Mouse (Mus musculus) kidney, adult 11 months (tissue): Measurements from ENCODE around the gene Robo3.

Experiments
- DNase-seq: peaks from one replicate; pipeline ENCODE4 v3.0.0; 2022

Robo3 gene

DNA sequence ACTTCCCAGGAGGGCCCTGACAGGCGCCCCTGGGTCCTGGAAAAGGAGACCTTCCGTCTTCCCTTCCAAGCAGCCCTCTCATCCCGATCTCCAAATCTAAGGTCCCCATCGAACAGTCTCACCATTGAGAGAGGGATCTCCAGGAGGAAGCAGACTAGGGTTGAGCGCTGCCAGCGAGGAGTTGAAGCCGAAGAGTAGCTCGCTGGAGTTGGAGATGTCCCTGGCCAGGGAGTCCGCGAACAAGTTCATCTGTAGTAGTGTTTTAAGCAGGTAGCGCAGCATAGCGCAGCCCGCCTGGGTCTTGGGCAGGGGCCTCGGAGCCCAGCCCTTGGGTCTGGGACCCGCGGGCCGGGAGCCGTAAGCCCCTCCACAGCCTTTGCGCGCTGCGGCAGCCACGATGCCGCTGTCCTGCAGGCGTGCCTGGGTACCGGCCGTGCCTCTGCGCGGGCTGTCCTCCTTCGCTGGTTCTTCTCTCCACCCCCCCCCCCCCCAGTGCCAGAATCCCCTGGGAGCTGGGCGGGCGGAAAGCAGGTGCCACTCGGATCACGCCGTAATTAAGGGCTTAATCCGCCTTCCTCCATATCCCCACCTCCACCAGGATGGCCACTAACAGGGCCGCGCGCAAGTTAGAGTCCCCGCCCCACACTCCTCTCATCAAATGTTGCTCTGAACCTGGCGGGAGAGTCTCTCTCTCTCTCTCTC, at the start of gene Robo3:
Gene Robo3 (minus strand): TSS at position 527 of the 702 bp plus-strand sequence.
- no peak for DNase-seq

DNA sequence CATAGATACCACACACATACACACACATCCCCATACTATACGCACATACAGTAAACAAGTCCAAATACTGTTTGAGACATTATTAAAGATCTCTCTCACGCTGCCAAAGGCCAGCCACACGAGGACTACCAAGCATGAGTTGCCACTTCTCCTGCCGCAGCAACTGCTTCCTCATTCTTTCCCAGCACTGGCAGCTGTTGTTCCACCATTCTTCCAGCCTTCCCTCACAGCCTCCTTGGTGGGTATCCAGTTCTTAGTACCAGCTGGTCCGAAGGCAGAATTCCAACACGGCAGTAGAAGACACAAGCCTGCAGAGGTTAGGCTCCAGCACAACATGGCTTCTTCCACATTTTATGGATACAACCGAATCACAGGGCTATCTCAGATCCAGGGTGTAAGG, 41.9 kb upstream of the Robo3 start:
- no peak for DNase-seq

DNA sequence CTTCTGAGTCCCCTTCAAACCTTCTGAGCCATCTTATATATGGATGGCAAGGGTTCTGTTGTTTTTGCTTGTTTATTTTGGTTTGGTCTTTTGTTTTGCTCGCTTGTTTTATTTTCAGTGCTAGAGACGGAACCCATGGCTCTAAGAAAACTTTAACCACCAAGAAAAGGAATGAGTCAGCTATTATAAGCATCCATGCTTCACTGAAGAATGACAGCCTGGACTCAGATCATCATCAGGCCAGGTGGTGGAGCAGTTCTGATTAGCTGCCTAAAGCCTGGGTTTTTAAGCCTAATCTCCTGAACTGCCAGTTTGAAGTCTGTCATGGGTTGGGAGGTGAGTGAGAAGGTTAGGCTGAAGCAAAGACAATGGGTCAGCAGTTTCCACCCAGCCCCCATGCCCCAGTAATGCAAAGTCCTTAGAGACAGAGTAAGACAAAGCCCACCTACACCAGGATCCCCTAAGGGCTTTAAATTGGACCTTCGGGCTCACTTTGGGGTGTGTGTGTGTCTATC, 40.6 kb upstream of the Robo3 start:
- no peak for DNase-seq

DNA sequence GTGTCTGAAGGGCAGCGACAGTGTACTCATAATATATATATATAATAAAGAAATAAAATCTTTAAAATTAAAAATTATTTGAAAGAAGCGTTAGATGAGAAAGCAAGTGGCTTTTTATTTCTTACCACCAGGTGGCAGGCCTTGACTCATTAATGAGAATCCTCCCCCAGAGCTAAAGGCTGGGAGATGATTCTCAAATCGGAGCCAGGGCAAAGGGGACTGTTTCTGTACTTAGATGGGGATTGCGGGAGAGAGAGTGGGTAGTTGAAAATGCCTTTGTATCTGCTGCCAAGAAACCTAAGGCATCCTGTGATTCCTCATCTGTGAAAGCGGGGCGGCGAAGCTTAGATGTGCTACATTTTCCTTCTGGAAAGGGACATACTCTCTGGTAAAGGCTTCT, 29.7 kb upstream of the Robo3 start:
- DNase-seq = peak; percentile 12

DNA sequence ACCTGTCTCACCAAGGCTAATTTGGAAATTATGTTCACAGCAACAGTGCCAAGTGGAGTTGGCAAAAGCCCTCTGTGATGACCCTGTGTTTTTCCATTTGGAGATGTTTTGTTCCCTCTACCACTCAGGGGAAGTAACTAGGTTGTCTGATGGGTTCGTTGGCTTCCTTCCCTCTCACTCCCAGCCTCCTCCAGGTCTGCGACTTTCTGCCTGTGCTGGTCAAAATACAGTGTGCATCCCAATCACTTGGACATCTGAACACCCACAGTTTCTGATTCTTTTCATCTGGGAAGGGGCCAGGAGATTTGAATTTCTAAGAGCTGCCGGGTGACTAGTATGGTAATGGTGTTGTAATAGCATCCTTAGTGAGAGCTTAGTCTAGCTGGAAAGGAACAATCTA, 28.5 kb upstream of the Robo3 start:
- DNase-seq = no peak

DNA sequence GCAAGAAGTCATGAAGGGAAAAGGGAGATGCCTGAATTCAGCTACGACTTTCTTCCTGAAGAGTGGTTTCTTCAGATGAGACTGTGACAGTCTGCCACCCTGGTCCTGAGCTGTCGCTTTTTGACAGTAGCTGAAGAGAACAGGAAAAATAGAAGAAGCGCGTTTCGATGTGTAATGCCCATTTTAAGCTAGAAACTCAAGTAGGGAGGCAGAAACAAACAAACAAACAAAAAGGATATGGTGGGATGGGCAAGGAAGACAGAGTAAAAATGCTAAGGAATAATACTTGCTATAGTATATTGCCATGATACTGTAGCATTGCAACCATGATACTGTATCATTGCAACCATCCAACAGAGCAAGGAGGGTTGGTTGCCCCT, 27.9 kb upstream of the Robo3 start:
- DNase-seq = no peak

DNA sequence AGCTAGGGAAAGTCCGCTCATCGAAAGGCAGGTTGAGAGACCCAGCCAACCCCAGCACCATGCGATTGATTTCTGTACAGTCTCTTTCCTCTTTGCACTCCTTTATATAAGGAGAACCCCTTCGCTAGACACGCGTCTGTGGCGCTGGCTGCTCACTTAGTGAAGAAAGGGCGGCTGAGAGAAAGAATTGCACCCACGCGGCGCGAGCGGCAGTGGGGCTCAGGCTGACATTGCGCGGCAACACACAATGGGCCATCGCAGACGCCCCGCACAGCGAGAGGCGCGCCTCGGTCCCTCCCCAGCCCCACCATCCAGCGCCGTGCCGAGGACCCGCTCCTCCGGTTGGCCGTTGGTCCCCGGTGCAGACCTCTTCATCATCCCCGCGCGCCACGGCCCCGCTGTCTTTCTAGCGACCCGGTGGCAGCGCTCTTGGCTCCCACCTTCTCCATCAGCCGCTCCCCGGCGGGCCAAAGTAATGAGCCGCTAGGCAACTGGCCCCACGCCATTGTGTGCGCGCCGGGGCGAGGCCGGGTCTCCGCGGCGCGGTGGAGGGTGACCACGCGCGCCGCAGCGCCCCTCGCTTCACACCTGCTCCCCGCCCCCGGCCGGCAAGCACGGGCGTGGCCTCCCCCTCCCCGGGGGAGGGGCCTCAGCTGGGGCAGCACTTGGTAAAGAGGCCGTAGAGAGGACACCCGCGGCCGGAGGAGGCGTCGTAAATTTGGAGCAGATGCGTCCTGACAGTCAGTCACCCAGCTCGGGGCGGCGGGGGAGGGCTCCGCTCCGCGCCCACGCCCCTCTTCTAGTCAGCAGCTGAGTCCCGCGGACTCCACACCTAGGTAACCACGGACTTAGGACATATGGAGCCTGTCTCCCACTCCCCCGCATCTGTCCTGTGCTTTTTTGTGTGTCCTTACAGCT, 27.3 kb upstream of the Robo3 start:
- peak; percentile 23 for DNase-seq

DNA sequence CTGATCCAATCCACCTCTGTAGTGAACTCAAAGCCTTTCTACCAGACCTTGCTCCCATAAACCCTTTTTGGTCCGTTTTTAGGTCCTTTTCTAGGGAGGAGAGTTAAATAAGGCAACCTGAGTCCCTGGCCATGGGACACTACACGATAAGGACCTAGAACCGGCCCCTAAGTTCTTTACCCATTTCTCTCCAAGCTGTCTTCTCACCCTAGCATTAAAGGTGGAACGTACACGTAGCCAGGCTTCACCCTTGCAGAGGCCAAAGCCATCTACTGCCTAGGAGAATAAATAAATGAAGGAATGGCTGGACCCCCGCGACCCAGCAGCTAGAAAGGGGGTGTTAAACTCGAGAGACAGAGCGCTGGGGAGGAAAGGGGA, 26.6 kb upstream of the Robo3 start:
- DNase-seq = no peak

DNA sequence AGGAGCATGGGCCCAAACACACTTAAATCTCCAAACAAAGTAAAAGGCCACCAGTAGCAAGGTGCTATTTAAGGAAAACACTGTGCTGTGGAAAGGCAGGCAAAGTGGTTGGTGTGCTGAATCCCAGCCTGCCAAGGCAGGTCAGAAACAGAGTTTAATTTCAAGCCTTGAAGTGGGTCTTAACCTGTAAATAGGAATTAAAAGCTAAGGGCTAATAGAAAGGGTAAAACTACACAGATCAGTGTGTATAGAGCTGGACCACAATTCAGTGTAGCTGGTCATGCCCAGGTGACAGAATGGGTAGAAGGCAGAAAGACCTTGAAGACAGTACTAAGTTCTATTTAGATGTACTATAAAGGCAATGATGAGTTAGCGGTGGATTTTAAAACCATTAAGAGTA, 24.1 kb upstream of the Robo3 start:
- DNase-seq = no peak

DNA sequence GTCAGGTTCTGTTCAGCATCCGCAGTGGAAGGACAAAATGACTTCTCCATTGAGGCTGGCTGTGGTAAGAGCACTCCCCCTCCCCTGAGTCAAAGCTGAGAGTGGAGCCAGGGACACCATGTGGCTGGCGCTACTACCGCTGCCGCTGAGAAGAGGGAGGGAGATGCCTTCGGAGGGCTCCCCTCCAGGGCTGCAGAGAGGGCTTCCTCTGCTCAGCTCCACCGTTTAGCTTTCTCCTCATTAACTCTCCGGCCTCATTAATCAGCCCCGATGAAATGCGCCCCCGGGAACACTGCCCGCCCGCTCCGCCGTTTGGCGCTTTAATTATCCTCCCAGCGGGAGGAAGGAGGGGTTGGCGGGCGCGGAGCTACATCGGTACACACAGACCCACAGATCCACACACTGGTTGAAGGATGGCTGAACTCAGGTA, 23.4 kb upstream of the Robo3 start:
- DNase-seq = no peak

DNA sequence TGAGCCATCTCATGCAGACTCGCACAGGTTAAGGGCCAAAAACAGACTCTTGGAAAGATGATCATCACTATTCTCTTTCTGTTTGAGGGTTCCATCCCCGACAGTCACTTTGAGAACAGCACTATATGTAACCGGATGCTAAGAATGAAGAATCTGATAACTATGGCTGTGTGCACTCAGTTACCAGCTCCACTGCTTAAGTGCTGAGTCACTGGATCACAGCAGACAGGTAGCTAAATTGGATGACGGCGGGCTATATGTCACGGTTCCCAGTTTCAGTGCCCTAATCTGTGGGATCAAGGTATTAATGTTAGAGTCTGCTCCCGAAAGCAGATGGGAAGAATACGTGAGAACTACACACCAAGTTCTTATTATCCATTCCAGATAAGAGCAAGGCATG, 22.8 kb upstream of the Robo3 start:
- DNase-seq = no peak

DNA sequence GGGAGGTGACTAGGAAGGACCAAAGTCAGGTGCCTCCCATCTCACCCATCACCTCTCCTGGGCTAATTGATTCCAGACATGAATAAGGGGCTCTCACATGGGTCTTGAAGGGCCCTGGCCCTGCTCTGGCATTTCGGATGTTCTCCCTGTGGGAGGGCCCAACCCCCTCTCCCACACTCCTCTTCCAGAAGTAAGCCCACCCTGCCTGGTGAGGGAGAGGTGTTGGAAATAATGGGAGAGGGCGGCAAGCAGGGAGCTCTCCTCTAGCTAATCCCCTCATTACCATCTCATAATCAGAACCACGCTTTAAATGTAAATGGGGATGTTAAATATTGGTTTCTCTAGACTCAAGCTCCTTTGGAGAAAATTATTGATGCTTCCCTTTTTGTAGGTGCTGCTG, 21.9 kb upstream of the Robo3 start:
- DNase-seq = no peak

DNA sequence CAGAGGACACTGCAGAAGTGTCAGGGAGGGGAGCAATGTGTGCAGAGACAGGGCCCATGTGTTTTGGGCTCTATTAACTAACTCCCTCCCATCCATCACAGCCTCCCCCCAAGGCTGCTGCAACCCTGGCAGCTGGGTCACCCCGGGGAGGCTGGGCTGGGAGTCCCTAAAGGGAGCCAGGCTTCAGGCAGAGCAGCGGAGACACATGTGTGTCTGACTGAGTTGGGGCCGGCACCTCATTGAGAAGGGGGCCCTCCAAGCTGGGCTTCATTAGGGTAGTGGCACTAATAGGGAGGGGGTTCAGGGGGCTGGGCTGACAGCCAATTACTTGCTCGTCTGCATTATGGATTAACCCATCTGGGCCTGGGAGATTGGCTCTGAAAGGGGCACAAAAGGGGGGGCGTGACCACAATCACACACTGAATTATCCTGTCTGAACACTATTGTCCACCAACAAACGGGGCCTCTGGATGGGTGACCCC, 21.0 kb upstream of the Robo3 start:
- no peak for DNase-seq

DNA sequence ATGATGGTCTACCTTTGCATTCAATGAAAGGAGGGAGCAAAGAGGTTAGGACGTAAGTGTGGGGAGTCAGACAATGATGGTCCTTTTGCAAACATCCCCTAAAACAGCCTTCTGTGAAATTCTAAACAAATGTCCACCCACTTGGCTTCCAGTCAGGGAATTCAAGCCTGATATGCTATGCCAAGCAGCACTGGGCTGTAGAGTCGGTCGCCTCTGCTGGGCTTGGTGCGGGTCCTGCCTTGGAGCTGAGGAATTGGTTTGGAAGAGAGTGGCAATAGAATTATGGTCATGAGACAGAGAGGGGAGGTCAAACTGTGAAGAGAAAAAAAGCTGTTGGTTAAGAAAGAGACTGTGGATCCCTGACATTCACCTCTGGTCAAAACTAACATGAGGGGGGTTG, 20.3 kb upstream of the Robo3 start:
- DNase-seq = no peak

DNA sequence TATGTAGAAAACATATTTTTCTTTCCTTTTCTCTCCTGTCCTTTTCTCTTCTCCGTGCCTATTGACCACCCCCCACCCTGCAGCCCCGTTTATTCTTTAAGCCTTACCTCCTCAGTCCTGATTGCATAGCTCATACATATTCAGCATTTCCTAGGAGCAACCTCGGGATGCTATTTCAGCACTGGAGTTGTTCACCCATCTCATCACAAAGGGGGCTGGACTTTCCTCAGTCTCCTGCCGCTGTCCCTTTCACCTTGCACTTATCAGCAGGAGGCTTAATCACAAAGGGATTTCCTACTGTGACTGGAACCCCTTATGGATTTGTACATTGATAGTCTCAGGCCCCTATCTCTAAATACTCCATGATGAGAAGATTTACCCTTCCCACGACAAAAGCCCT, 19.4 kb upstream of the Robo3 start:
- DNase-seq = no peak

DNA sequence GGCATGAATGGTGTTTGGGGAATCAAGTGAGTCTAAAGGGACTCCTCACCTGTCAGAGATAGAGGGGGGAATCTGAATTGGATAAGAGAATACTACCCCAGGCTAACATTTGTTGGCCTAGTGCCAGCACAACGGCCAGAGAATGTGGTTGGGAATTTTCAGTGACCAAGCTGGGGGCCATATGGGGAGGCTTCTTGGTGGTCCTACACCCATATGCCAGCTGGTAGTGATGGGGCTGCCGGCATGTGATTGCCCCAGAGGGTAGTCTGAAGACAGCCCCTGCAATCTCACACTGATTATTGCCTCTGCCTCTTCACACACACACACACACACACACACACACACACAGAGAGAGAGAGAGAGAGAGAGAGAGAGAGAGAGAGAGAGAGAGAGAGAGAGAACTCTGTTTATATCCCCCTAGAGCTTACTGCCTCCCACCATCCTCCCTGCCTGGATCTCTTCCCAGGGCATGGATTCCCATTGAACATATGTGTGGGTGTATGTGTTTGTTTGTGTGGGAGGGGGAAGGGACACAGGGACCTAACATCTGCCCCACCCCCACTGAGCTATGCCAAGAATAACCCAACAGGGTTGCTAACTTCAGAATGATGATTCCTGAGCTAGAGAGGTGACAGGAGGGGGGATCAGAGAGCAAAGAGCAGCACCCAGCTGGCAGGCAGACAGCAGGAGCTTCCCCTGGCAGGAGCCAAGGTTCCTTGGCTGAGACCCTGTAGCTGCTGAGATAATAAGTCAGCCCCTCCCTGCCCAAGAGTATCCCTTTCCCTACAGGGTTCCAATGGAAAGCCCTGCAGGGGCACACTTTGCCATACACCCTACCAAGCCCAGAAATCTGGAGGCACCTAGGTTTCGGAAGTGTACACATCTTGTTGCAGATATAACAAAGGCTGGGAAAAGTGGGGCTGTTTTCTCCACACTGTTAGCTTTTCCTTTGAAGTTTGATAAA, 5.0 kb upstream of the Robo3 start:
- DNase-seq = peak; percentile 39

DNA sequence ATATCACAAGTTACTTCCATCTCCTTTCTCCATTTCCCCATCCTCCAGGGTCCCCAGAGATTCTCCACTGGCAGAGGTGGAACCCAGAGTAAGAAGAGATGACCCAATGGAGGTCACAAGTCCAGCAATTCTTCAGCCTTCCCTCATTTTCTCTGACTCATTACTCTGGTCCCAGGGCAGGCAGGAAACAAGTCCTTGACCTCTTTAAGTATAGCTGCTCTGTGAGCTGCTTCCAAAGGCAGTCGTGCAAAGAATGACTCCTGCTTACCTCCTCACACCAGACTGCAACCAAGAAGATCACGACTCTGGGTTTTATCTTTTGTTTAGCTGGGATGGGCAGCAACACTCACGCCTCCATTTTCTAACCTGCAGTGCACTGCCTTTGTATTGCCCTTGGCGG, 2.6 kb upstream of the Robo3 start:
- DNase-seq = no peak

DNA sequence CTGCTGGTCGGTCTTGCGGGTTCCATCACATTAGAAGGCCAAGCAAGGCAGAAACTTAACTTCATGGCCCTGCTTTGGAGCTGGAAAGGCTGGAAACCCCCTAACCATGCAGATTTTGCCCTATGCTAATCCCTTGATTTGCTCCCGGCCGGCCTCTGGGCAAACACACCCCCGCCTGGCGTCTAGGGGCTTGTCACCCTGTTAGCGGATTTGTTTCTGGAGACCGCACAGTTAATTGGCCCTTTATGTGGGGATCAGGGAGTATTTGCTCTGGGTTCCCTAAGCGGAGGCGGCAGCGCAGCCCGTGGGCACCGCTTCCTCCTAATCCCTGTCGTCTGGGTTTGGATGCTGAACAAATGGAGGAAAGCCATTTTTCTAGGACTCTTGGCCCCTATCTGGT, 1.9 kb upstream of the Robo3 start:
- no peak for DNase-seq

DNA sequence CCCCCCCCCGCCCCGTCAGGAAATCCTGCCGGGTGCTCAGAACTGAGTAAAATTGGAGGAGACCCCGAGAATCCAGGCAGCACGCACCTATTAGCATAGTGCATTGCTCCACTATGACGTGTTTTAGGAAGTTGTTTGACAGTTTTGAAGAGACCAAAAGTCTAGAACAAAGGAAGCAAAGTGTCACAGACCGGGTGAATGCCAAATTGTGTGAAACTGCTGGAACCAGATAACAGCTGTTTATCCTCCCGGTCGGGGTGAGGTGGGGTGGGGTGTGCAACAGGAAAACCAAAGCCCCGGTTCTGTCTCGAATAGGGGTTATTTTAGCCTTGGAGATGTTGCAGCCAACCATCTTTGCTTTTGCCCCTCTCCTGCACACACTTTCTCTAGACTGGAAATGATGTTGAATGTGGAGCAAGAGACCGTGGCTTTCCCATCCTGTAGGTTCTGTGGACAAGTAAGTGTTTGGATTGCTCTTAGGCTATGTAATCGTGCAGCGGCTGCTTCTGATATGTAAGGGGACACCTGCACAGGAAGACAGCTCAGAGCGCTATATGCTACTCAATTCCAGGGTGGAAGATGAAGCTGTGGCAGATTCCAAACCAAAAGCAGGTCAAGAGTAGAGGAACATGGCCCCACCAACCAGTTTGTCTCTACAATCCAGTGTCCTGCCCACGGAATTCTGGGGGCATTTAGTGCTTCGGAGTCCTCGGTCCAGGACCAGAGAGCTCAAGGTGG, 946 bp upstream of the Robo3 start:
- DNase-seq = peak; percentile 62

DNA sequence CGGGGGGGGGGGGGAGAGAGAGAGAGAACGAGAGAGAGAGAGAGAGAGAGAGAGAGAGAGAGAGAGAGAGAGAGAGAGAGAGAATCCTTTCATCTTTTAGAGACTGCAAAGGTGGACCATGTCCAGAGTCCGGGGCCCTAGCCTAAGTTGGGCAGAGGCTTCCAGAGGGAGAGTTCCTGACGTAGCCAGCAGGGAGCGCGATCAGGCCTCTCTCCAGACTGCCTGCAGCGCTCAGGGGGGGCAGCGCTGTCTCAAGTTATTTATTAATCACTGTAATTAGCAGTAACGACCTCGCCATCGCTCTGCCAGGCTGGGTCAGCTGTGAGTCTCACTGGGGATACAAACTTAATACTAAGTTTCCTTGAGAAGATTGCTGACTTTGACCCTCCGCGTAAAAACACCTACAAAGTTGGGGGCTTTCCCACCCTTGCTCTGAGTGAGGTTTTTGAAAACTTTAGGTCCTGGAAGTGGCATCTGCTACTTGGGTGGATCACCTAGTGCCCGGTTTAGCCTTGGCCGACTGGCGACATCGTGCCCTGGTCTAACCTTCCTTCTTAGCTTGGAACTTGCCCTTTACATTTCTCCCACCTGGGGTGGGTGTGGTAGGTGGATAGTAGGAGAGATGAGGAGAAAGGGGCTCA, 900 bp downstream of the Robo3 start:
- DNase-seq = peak; percentile 77

DNA sequence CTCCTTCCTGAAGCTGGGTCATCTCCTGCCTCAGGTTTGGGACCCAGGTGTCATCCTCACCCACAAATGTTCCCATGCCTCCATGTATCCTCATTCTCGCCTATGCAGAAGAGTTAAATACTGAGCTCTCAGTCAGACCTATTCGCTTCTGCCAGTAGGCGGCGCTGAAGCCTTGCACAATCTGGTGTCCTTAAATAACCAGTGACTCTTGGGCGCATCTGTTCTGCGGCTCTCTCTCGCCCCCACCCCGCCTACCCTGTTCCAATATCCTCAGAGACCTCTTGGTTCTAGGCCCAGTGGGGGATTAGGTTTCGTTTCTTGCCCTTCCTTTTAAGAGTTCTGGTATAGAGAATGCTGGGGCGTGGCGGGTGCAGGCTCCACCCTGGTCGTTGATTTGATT, 2.5 kb downstream of the Robo3 start:
- DNase-seq = peak; percentile 77

DNA sequence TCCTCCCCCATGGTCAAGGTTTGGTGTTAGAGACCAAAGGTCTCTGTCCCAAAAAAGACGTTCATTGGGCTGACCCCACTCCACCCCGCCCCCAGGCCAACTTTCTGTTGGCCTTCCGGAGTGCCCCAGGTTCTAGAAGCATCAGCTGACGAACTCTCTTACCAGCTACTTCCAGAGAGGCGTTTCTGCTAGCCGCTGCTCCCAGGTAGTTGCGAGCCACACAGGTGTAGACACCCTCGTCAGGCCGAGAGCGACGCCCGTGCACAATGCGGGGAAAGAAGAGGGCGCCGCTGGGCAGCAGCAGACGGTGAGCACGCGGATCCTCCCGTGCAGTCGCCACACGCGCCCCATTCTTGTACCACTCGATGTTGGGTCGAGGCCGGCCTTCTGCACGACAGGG, 3.7 kb downstream of the Robo3 start:
- DNase-seq = no peak
